Mouse (Mus musculus): ENCODE data around the gene Ak1. TPM values are rescaled to one million over a fixed set of nuclear protein-coding genes. Genes with fewer than 3 reads are reported as not detected.

The Ak1 gene
- total RNA-seq (2014; fragmentation: Nextera tagmentation) (1.7 and 2.4 TPM in 2 replicates), total RNA-seq (2017) (1.2 and 8.0 TPM in 2 replicates)

- ATAC-seq (replicated peaks; ENCODE audit: low FRiP score, low TSS enrichment, poor library complexity, severe bottlenecking) = no peak; the same call in 1 of the 2 replicates
Observed at GRCm38 (mm10) chr2:32621517-32621859, at the start of gene Ak1. TSS of gene Ak1 (plus strand) at chr2:32621758.

GRCm38 (mm10) chr2:32572196-32572595, 49.4 kb upstream of the Ak1 start:
- ATAC-seq (replicated peaks; ENCODE audit: low FRiP score, low TSS enrichment, poor library complexity, severe bottlenecking) = no peak

- no peak for ATAC-seq (replicated peaks; ENCODE audit: low FRiP score, low TSS enrichment, poor library complexity, severe bottlenecking)
Observed at GRCm38 (mm10) chr2:32574497-32574896, 47.1 kb upstream of the Ak1 start, which contains the start of gene Pip5kl1. TSS of gene Pip5kl1 (plus strand) at chr2:32574797.

- ATAC-seq (replicated peaks; ENCODE audit: low FRiP score, low TSS enrichment, poor library complexity, severe bottlenecking) = peak; percentile 20; the same call in 1 of the 2 replicates
Observed at GRCm38 (mm10) chr2:32574901-32575585, 46.5 kb upstream of the Ak1 start.

- peak; percentile 59 for ATAC-seq (replicated peaks; ENCODE audit: low FRiP score, low TSS enrichment, poor library complexity, severe bottlenecking)
Observed at GRCm38 (mm10) chr2:32575586-32576160, 45.9 kb upstream of the Ak1 start, which contains the start of gene 9430097D07Rik. TSS of gene 9430097D07Rik (minus strand) at chr2:32575684.

GRCm38 (mm10) chr2:32576532-32576931, 45.0 kb upstream of the Ak1 start:
- ATAC-seq (replicated peaks; ENCODE audit: low FRiP score, low TSS enrichment, poor library complexity, severe bottlenecking) = no peak

- no peak for ATAC-seq (replicated peaks; ENCODE audit: low FRiP score, low TSS enrichment, poor library complexity, severe bottlenecking)
Observed at GRCm38 (mm10) chr2:32578146-32579046, 43.2 kb upstream of the Ak1 start.

- 0 out of 2 replicates have a peak, but pooled peaks have one; percentile 24 for ATAC-seq (replicated peaks; ENCODE audit: low FRiP score, low TSS enrichment, poor library complexity, severe bottlenecking)
Observed at GRCm38 (mm10) chr2:32581450-32582095, 40.0 kb upstream of the Ak1 start.

- ATAC-seq (replicated peaks; ENCODE audit: low FRiP score, low TSS enrichment, poor library complexity, severe bottlenecking) = peak; percentile 50
Observed at GRCm38 (mm10) chr2:32582830-32583799, 38.4 kb upstream of the Ak1 start.

- ATAC-seq (replicated peaks; ENCODE audit: low FRiP score, low TSS enrichment, poor library complexity, severe bottlenecking) = no peak
Observed at GRCm38 (mm10) chr2:32585149-32585714, 36.3 kb upstream of the Ak1 start.

GRCm38 (mm10) chr2:32586871-32587351, 34.6 kb upstream of the Ak1 start, which contains the start of gene St6galnac4:
TSS of gene St6galnac4 (plus strand) at chr2:32587095.
- peak; percentile 76 for ATAC-seq (replicated peaks; ENCODE audit: low FRiP score, low TSS enrichment, poor library complexity, severe bottlenecking)

- ATAC-seq (replicated peaks; ENCODE audit: low FRiP score, low TSS enrichment, poor library complexity, severe bottlenecking) = peak; percentile 10; the same call in 1 of the 2 replicates
Observed at GRCm38 (mm10) chr2:32587731-32588321, 33.7 kb upstream of the Ak1 start.

- no peak for ATAC-seq (replicated peaks; ENCODE audit: low FRiP score, low TSS enrichment, poor library complexity, severe bottlenecking)
Observed at GRCm38 (mm10) chr2:32589213-32589795, 32.3 kb upstream of the Ak1 start.

- no peak for ATAC-seq (replicated peaks; ENCODE audit: low FRiP score, low TSS enrichment, poor library complexity, severe bottlenecking)
Observed at GRCm38 (mm10) chr2:32590224-32590623, 31.3 kb upstream of the Ak1 start.

GRCm38 (mm10) chr2:32591249-32591648, 30.3 kb upstream of the Ak1 start:
- ATAC-seq (replicated peaks; ENCODE audit: low FRiP score, low TSS enrichment, poor library complexity, severe bottlenecking) = no peak

- ATAC-seq (replicated peaks; ENCODE audit: low FRiP score, low TSS enrichment, poor library complexity, severe bottlenecking) = no peak
Observed at GRCm38 (mm10) chr2:32596725-32597124, 24.8 kb upstream of the Ak1 start.

GRCm38 (mm10) chr2:32597248-32597647, 24.3 kb upstream of the Ak1 start:
- no peak for ATAC-seq (replicated peaks; ENCODE audit: low FRiP score, low TSS enrichment, poor library complexity, severe bottlenecking)

Data from megakaryocyte-erythroid progenitor cell, adult 5-6 weeks (primary cell).